Mouse (Mus musculus): Measurements from ENCODE around the gene Tagln2.

- TF ChIP-seq CEBPB (IDR thresholded peaks at IDR 0.05; ENCODE audit: low read depth) = no peak
- TF ChIP-seq CTCF (IDR thresholded peaks at IDR 0.05; ENCODE audit: control insufficient read depth, insufficient read depth, insufficient read length) = no peak
- no peak for TF ChIP-seq MYOD1 (IDR thresholded peaks at IDR 0.05; ENCODE audit: control insufficient read depth, insufficient read length, low read depth)
- no peak for TF ChIP-seq MAX (IDR thresholded peaks at IDR 0.05)
- no peak for TF ChIP-seq MYOG (IDR thresholded peaks at IDR 0.05; ENCODE audit: control insufficient read depth, extremely low read depth, insufficient read length)
- no peak for TF ChIP-seq USF1 (IDR thresholded peaks at IDR 0.05; ENCODE audit: low read depth)
- TF ChIP-seq FOSL1 (IDR thresholded peaks at IDR 0.05; ENCODE audit: insufficient read depth, low read length, poor library complexity, severe bottlenecking) = no peak
Measured at GRCm38 (mm10) chr1:172535116-172535515, 35.3 kb downstream of the Tagln2 start.
